Mouse (Mus musculus) monocyte, adult 5-6 weeks (primary cell): ENCODE measurements around the gene Syt14. TPM values are rescaled to one million over a fixed set of nuclear protein-coding genes. Genes with fewer than 3 reads are reported as not detected.

Source experiments
- ATAC-seq: fragments of 153-309, 156-312 bp; replicated peaks from 2 replicates; pipeline ENCODE4 v1.8.0; 2017; ENCODE audit warnings: mild to moderate bottlenecking; ENCODE audit not compliant: low TSS enrichment, insufficient number of reproducible peaks, severe bottlenecking, poor library complexity, low FRiP score
- total RNA-seq: library from RNA; stranded (forward); fragments of 200-1000, 200-491, 200-594 nt; gene quantifications from 3 replicates; pipeline ENCODE4 v1.2.3, GENCODE M21; 2017

The Syt14 gene
- total RNA-seq, 1 experiment from 2014 or later: not detected

GRCm38 (mm10) chr1:192849616-192850015 lies 186.0 kb downstream of the Syt14 start:
- no peak for ATAC-seq

GRCm38 (mm10) chr1:192847254-192847653 lies 188.3 kb downstream of the Syt14 start:
- ATAC-seq: no peak

Other genes starting within 250 kb of the Syt14 start
- not detected in 3 replicates for gene Sertad4, start 180.0 kb downstream of the Syt14 start, total RNA-seq
- 19.6 to 30.8 TPM (median 24.0 TPM) in 3 replicates for gene Diexf, start 94.5 kb upstream of the Syt14 start, total RNA-seq
- gene Irf6, start 117.3 kb upstream of the Syt14 start, total RNA-seq: 0.29 TPM in 1 of 3 replicates, not detected in the others
- gene A130010J15Rik, start 132.3 kb upstream of the Syt14 start, total RNA-seq: 6.1 to 15.4 TPM (median 10.2 TPM) in 3 replicates
- 198 to 292 TPM (median 228 TPM) in 3 replicates for gene Traf3ip3, start 165.9 kb upstream of the Syt14 start, total RNA-seq
- gene Lamb3, start 171.9 kb upstream of the Syt14 start, total RNA-seq: 2.9 to 28.1 TPM (median 5.6 TPM) in 3 replicates
- 101 to 156 TPM (median 112 TPM) in 3 replicates for gene Hsd11b1, start 228.3 kb upstream of the Syt14 start, total RNA-seq
- gene G0s2, start 237.4 kb upstream of the Syt14 start, total RNA-seq: 41.0 to 151 TPM (median 72.9 TPM) in 3 replicates